Comparison of ENCODE assay signal across 31 mouse cellular contexts in genomic region chr7:105058951-105059350, GRCm38 (mm10). TPM values are rescaled to one million over a fixed set of nuclear protein-coding genes. Genes with fewer than 3 reads are reported as not detected.
A peak's percentile ranks its signal among the peaks of the same experiment; 100 is the strongest.
DNase-seq lines count a peak whose midpoint lies in the region; ATAC-seq and TF ChIP-seq lines count a peak whose summit lies in the region.
"Had no signal": no experiment of that assay in that cellular context is flagged by ENCODE, and none has a peak within 500 bp of the region (broad histone marks: within the 10 kb centered on the region; RNA-seq: fewer than 3 reads in every experiment).

No protein-coding gene starts in this region.

- peak; percentile 8 for DNase-seq in midbrain, postnatal 0 days (ENCODE audit: low spot score)
- no peak for DNase-seq in midbrain, embryonic 11.5 days (ENCODE audit: low spot score, missing footprints)
- peak; percentile 1 for DNase-seq in MEL (ENCODE audit: low read depth, low spot score)
- DNase-seq in stomach, postnatal 0 days (ENCODE audit: low spot score), result no peak
- DNase-seq: adrenal gland, adult 8-10 months; cerebellum, adult 8-10 months; cerebellum, postnatal 36 days; gastrocnemius, adult 2 months; kidney, adult 18-20 months; layer of hippocampus, postnatal 36 days; lung, adult 18-20 months; lung, postnatal 14 days had no signal

- no peaks in the 10 kb centered on the region for H3K36me3 ChIP-seq in intestine, postnatal 0 days (ENCODE audit: control insufficient read depth, insufficient read depth)
- H3K36me3 ChIP-seq in intestine, embryonic 15.5 days, result no peaks in the 10 kb centered on the region
- no peaks in the 10 kb centered on the region for H3K36me3 ChIP-seq in midbrain, postnatal 0 days (ENCODE audit: insufficient read depth, low read length)
- no peaks in the 10 kb centered on the region for H3K36me3 ChIP-seq in midbrain, embryonic 11.5 days (ENCODE audit: control insufficient read depth, insufficient read depth, low read length)
- no peaks in the 10 kb centered on the region for H3K36me3 ChIP-seq in MEL (ENCODE audit: control insufficient read depth in 1 of 2, insufficient read depth in 2 of 2, low read length in 2 of 2)
- H3K36me3 ChIP-seq in stomach, postnatal 0 days (ENCODE audit: control insufficient read depth, insufficient read depth, low read length), result no peaks in the 10 kb centered on the region
- H3K36me3 ChIP-seq: embryonic facial prominence, embryonic 15.5 days; heart, embryonic 10.5 days; limb, embryonic 13.5 days; liver, embryonic 12.5 days had no signal

- no peak overlapping the region for H3K4me3 ChIP-seq in intestine, postnatal 0 days (ENCODE audit: low read depth, low read length)
- H3K4me3 ChIP-seq in intestine, embryonic 15.5 days (replicated peaks), result no peak overlapping the region
- H3K4me3 ChIP-seq in midbrain, postnatal 0 days (ENCODE audit: low read depth, low read length), result no peak overlapping the region
- no peak overlapping the region for H3K4me3 ChIP-seq in midbrain, embryonic 11.5 days (ENCODE audit: low read depth, low read length)
- no peak overlapping the region for H3K4me3 ChIP-seq in MEL (ENCODE audit: control insufficient read depth in 1 of 2, insufficient read depth in 1 of 2, low read depth in 2 of 2, low read length in 2 of 2)
- no peak overlapping the region for H3K4me3 ChIP-seq in stomach, postnatal 0 days (ENCODE audit: low read depth, low read length)
- H3K4me3 ChIP-seq: embryonic facial prominence, embryonic 15.5 days; gastrocnemius, adult 2 months; heart, embryonic 10.5 days; limb, embryonic 13.5 days; liver, embryonic 12.5 days; megakaryocyte, embryonic 14.5 days had no signal

- no peaks in the 10 kb centered on the region for H3K4me1 ChIP-seq in intestine, postnatal 0 days (replicated peaks; ENCODE audit: control insufficient read depth, insufficient read depth, low read length)
- no peaks in the 10 kb centered on the region for H3K4me1 ChIP-seq in intestine, embryonic 15.5 days (replicated peaks)
- H3K4me1 ChIP-seq in midbrain, postnatal 0 days (ENCODE audit: insufficient read depth, low read length), result no peaks in the 10 kb centered on the region
- no peaks in the 10 kb centered on the region for H3K4me1 ChIP-seq in midbrain, embryonic 11.5 days (ENCODE audit: control insufficient read depth, insufficient read depth, low read length)
- H3K4me1 ChIP-seq in MEL (ENCODE audit: control insufficient read depth in 1 of 2, insufficient read depth in 2 of 2, low read length in 2 of 2), result no peaks in the 10 kb centered on the region
- no peaks in the 10 kb centered on the region for H3K4me1 ChIP-seq in stomach, postnatal 0 days (replicated peaks; ENCODE audit: control insufficient read depth, insufficient read depth)
- H3K4me1 ChIP-seq: embryonic facial prominence, embryonic 15.5 days; heart, embryonic 10.5 days; limb, embryonic 13.5 days; liver, embryonic 12.5 days; megakaryocyte, embryonic 14.5 days had no signal

- no peak for TF ChIP-seq POLR2A in MEL (IDR thresholded peaks at IDR 0.05; ENCODE audit: control insufficient read depth in 1 of 2, insufficient read depth in 1 of 2, low read depth in 1 of 2, low read length in 2 of 2, poor library complexity in 1 of 2)

- TF ChIP-seq CTCF in intestine, postnatal 0 days (IDR thresholded peaks at IDR 0.05; ENCODE audit: low read depth), result 0 out of 2 replicates have a peak, but pooled peaks have one; percentile 7
- TF ChIP-seq CTCF in midbrain, postnatal 0 days (IDR thresholded peaks at IDR 0.05), result peak; percentile 62
- no peak for TF ChIP-seq CTCF in MEL (IDR thresholded peaks at IDR 0.05 in 2 of 3, conservative IDR thresholded peaks at IDR 0.05 in 1 of 3; ENCODE audit: control insufficient read depth in 1 of 3, insufficient read depth in 1 of 3, low read depth in 2 of 3, low read length in 3 of 3, poor library complexity in 1 of 3, severe bottlenecking in 1 of 3)
- TF ChIP-seq CTCF in stomach, postnatal 0 days (IDR thresholded peaks at IDR 0.05; ENCODE audit: low read depth), result peak; percentile 27; the same call in 1 of the 2 replicates

- H3K9ac ChIP-seq in intestine, postnatal 0 days (ENCODE audit: low read depth, low read length), result no peak overlapping the region
- no peak overlapping the region for H3K9ac ChIP-seq in intestine, embryonic 15.5 days
- no peak overlapping the region for H3K9ac ChIP-seq in midbrain, postnatal 0 days (replicated peaks; ENCODE audit: low read length, poor library complexity, severe bottlenecking)
- H3K9ac ChIP-seq in midbrain, embryonic 11.5 days (ENCODE audit: low read length), result no peak overlapping the region
- H3K9ac ChIP-seq in MEL (ENCODE audit: control insufficient read depth, low read depth, low read length, poor library complexity, severe bottlenecking), result no peak overlapping the region
- H3K9ac ChIP-seq in stomach, postnatal 0 days (ENCODE audit: low read length), result no peak overlapping the region
- H3K9ac ChIP-seq: embryonic facial prominence, embryonic 15.5 days; limb, embryonic 13.5 days; liver, embryonic 12.5 days had no signal

- TF ChIP-seq EP300 in MEL (IDR thresholded peaks at IDR 0.05; ENCODE audit: low read depth in 1 of 2, low read length in 2 of 2), result no peak
- no peak for TF ChIP-seq EP300 in stomach, postnatal 0 days (optimal IDR thresholded peaks at IDR 0.05)

- no peak for TF ChIP-seq RAD21 in MEL (IDR thresholded peaks at IDR 0.05; ENCODE audit: low read depth, low read length)

- no peak overlapping the region for H3K4me2 ChIP-seq in intestine, postnatal 0 days (replicated peaks; ENCODE audit: low read depth)
- H3K4me2 ChIP-seq in intestine, embryonic 15.5 days (replicated peaks), result no peak overlapping the region
- H3K4me2 ChIP-seq in midbrain, postnatal 0 days (ENCODE audit: low read depth, low read length, poor library complexity, severe bottlenecking), result no peak overlapping the region
- H3K4me2 ChIP-seq in midbrain, embryonic 11.5 days, result no peak overlapping the region
- H3K4me2 ChIP-seq in stomach, postnatal 0 days (replicated peaks; ENCODE audit: low read depth), result no peak overlapping the region
- H3K4me2 ChIP-seq: embryonic facial prominence, embryonic 15.5 days; limb, embryonic 13.5 days; liver, embryonic 12.5 days had no signal

- no peak for ATAC-seq in intestine, postnatal 0 days
- no peak for ATAC-seq in intestine, embryonic 15.5 days
- no peak for ATAC-seq in midbrain, postnatal 0 days (ENCODE audit: low FRiP score)
- no peak for ATAC-seq in midbrain, embryonic 11.5 days (ENCODE audit: low FRiP score)
- ATAC-seq in stomach, postnatal 0 days (ENCODE audit: low FRiP score, low TSS enrichment), result no peak
- ATAC-seq in erythroid progenitor cell, adult 5-6 weeks (replicated peaks; ENCODE audit: low FRiP score, poor library complexity, severe bottlenecking), result no peak
- ATAC-seq: hindbrain, embryonic 16.5 days; liver, embryonic 12.5 days; midbrain, embryonic 16.5 days had no signal

- no peaks in the 10 kb centered on the region for H3K79me2 ChIP-seq in MEL (ENCODE audit: control insufficient read depth, insufficient read depth, low read length, poor library complexity)

- H3K9me3 ChIP-seq in intestine, postnatal 0 days (ENCODE audit: control insufficient read depth), result no peaks in the 10 kb centered on the region
- no peaks in the 10 kb centered on the region for H3K9me3 ChIP-seq in intestine, embryonic 15.5 days
- no peaks in the 10 kb centered on the region for H3K9me3 ChIP-seq in midbrain, postnatal 0 days (ENCODE audit: low read length)
- H3K9me3 ChIP-seq in midbrain, embryonic 11.5 days (ENCODE audit: control insufficient read depth, low read length), result no peaks in the 10 kb centered on the region
- H3K9me3 ChIP-seq in MEL (replicated peaks; ENCODE audit: insufficient read depth, low read length), result no peaks in the 10 kb centered on the region
- H3K9me3 ChIP-seq in stomach, postnatal 0 days (ENCODE audit: control insufficient read depth, low read length), result no peaks in the 10 kb centered on the region
- H3K9me3 ChIP-seq: embryonic facial prominence, embryonic 15.5 days; heart, embryonic 10.5 days; limb, embryonic 13.5 days; liver, embryonic 12.5 days had no signal

- no peaks in the 10 kb centered on the region for H3K27me3 ChIP-seq in intestine, postnatal 0 days (replicated peaks; ENCODE audit: control insufficient read depth, insufficient read depth, low read length)
- no peaks in the 10 kb centered on the region for H3K27me3 ChIP-seq in intestine, embryonic 15.5 days (replicated peaks)
- no peaks in the 10 kb centered on the region for H3K27me3 ChIP-seq in midbrain, postnatal 0 days (ENCODE audit: insufficient read depth, low read length)
- no peaks in the 10 kb centered on the region for H3K27me3 ChIP-seq in midbrain, embryonic 11.5 days (ENCODE audit: control insufficient read depth, insufficient read depth, low read length)
- H3K27me3 ChIP-seq in MEL (ENCODE audit: control insufficient read depth in 1 of 2, insufficient read depth in 2 of 2, low read length in 2 of 2), result no peaks in the 10 kb centered on the region
- H3K27me3 ChIP-seq in stomach, postnatal 0 days (ENCODE audit: control insufficient read depth, insufficient read depth, low read length), result no peaks in the 10 kb centered on the region
- H3K27me3 ChIP-seq: embryonic facial prominence, embryonic 15.5 days; limb, embryonic 13.5 days; liver, embryonic 12.5 days; megakaryocyte, embryonic 14.5 days had no signal

- no peak overlapping the region for H3K27ac ChIP-seq in intestine, postnatal 0 days (ENCODE audit: low read depth, low read length)
- H3K27ac ChIP-seq in intestine, embryonic 15.5 days, result no peak overlapping the region
- H3K27ac ChIP-seq in midbrain, postnatal 0 days (ENCODE audit: low read depth, low read length), result no peak overlapping the region
- no peak overlapping the region for H3K27ac ChIP-seq in midbrain, embryonic 11.5 days (ENCODE audit: low read depth, low read length)
- no peak overlapping the region for H3K27ac ChIP-seq in MEL (ENCODE audit: control insufficient read depth, low read depth, low read length)
- no peak overlapping the region for H3K27ac ChIP-seq in stomach, postnatal 0 days (replicated peaks)
- H3K27ac ChIP-seq: embryonic facial prominence, embryonic 15.5 days; gastrocnemius, adult 2 months; heart, embryonic 10.5 days; limb, embryonic 13.5 days; liver, embryonic 12.5 days had no signal

RNA-seq across cellular contexts. Expression of gene Olfr678, which starts 5.3 kb away (rescaled TPM):
- polyA plus RNA-seq in intestine, postnatal 0 days (2015; fragmentation: Nextera tagmentation; extraction: Ambion mirVana), result not detected in 2 replicates
- polyA plus RNA-seq in intestine, embryonic 15.5 days (2015; fragmentation: Nextera tagmentation; extraction: Ambion mirVana), result not detected in 2 replicates
- not detected in 2 replicates for total RNA-seq in midbrain, postnatal 0 days (2014; rRNA removed)
- not detected in 2 replicates for polyA plus RNA-seq in midbrain, postnatal 0 days (2015; fragmentation: Nextera tagmentation; extraction: Ambion mirVana)
- polyA plus RNA-seq in midbrain, embryonic 11.5 days (2014; fragmentation: Nextera tagmentation; extraction: Ambion mirVana), result not detected in 2 replicates
- total RNA-seq in MEL (2012; rRNA removed), result not detected in 2 replicates
- polyA plus RNA-seq in MEL (2012; ENCODE audit: insufficient read depth in 1 of 2, insufficient read length in 2 of 2, low read depth in 1 of 2, low replicate concordance in 2 of 2, missing spikeins in 1 of 2), result not detected
- polyA plus RNA-seq in stomach, postnatal 0 days (2015; fragmentation: Nextera tagmentation; extraction: Ambion mirVana), result not detected in 2 replicates
- total RNA-seq in erythroid progenitor cell, adult 5-6 weeks (2015; ENCODE audit: low replicate concordance), result not detected in 2 replicates
- not detected in 2 replicates for total RNA-seq in erythroid progenitor cell, adult 5-6 weeks (2017; ENCODE audit: low replicate concordance)
- total RNA-seq: adrenal gland, adult 8-10 months; ES-E14; gastrocnemius, adult 2 months; hematopoietic stem cell, adult 5-6 weeks; layer of hippocampus, postnatal 36 days; left cerebral cortex, postnatal 25 days had no signal
- polyA plus RNA-seq: embryonic facial prominence, embryonic 15.5 days; frontal cortex, adult 2 months; gonadal fat pad, adult 2 months; heart, embryonic 10.5 days; heart, embryonic 16.5 days; hindbrain, embryonic 16.5 days; kidney, embryonic 16.5 days; limb, embryonic 13.5 days; liver, embryonic 12.5 days; midbrain, embryonic 16.5 days; neural tube, embryonic 14.5 days; thymus, postnatal 0 days had no signal

RNA-seq across cellular contexts. Expression of gene Olfr677, which starts 7.8 kb away (rescaled TPM):
- polyA plus RNA-seq in intestine, postnatal 0 days (2015; fragmentation: Nextera tagmentation; extraction: Ambion mirVana), result not detected in 2 replicates
- polyA plus RNA-seq in intestine, embryonic 15.5 days (2015; fragmentation: Nextera tagmentation; extraction: Ambion mirVana), result not detected in 2 replicates
- not detected in 2 replicates for total RNA-seq in midbrain, postnatal 0 days (2014; rRNA removed)
- not detected in 2 replicates for polyA plus RNA-seq in midbrain, postnatal 0 days (2015; fragmentation: Nextera tagmentation; extraction: Ambion mirVana)
- polyA plus RNA-seq in midbrain, embryonic 11.5 days (2014; fragmentation: Nextera tagmentation; extraction: Ambion mirVana), result not detected in 2 replicates
- total RNA-seq in MEL (2012; rRNA removed), result not detected in 2 replicates
- not detected for polyA plus RNA-seq in MEL (2012; ENCODE audit: insufficient read depth in 1 of 2, insufficient read length in 2 of 2, low read depth in 1 of 2, low replicate concordance in 2 of 2, missing spikeins in 1 of 2)
- polyA plus RNA-seq in stomach, postnatal 0 days (2015; fragmentation: Nextera tagmentation; extraction: Ambion mirVana), result not detected in 2 replicates
- not detected in 2 replicates for total RNA-seq in erythroid progenitor cell, adult 5-6 weeks (2015; ENCODE audit: low replicate concordance)
- total RNA-seq in erythroid progenitor cell, adult 5-6 weeks (2017; ENCODE audit: low replicate concordance), result not detected in 2 replicates
- total RNA-seq: adrenal gland, adult 8-10 months; ES-E14; gastrocnemius, adult 2 months; hematopoietic stem cell, adult 5-6 weeks; layer of hippocampus, postnatal 36 days; left cerebral cortex, postnatal 25 days had no signal
- polyA plus RNA-seq: frontal cortex, adult 2 months; gonadal fat pad, adult 2 months; heart, embryonic 10.5 days; heart, embryonic 16.5 days; hindbrain, embryonic 16.5 days; kidney, embryonic 16.5 days; limb, embryonic 13.5 days; liver, embryonic 12.5 days; midbrain, embryonic 16.5 days; neural tube, embryonic 14.5 days; thymus, postnatal 0 days had no signal

RNA-seq across cellular contexts. Expression of gene Olfr679, which starts 22.1 kb away (rescaled TPM):
- not detected in 2 replicates for polyA plus RNA-seq in intestine, postnatal 0 days (2015; fragmentation: Nextera tagmentation; extraction: Ambion mirVana)
- not detected in 2 replicates for polyA plus RNA-seq in intestine, embryonic 15.5 days (2015; fragmentation: Nextera tagmentation; extraction: Ambion mirVana)
- total RNA-seq in midbrain, postnatal 0 days (2014; rRNA removed), result not detected in 2 replicates
- polyA plus RNA-seq in midbrain, postnatal 0 days (2015; fragmentation: Nextera tagmentation; extraction: Ambion mirVana), result not detected in 2 replicates
- polyA plus RNA-seq in midbrain, embryonic 11.5 days (2014; fragmentation: Nextera tagmentation; extraction: Ambion mirVana), result not detected in 2 replicates
- not detected in 2 replicates for total RNA-seq in MEL (2012; rRNA removed)
- polyA plus RNA-seq in MEL (2012; ENCODE audit: insufficient read depth in 1 of 2, insufficient read length in 2 of 2, low read depth in 1 of 2, low replicate concordance in 2 of 2, missing spikeins in 1 of 2), result not detected
- not detected in 2 replicates for polyA plus RNA-seq in stomach, postnatal 0 days (2015; fragmentation: Nextera tagmentation; extraction: Ambion mirVana)
- total RNA-seq in erythroid progenitor cell, adult 5-6 weeks (2015; ENCODE audit: low replicate concordance), result not detected in 2 replicates
- not detected in 2 replicates for total RNA-seq in erythroid progenitor cell, adult 5-6 weeks (2017; ENCODE audit: low replicate concordance)
- total RNA-seq: adrenal gland, adult 8-10 months; ES-E14; gastrocnemius, adult 2 months; hematopoietic stem cell, adult 5-6 weeks; layer of hippocampus, postnatal 36 days; left cerebral cortex, postnatal 25 days had no signal
- polyA plus RNA-seq: frontal cortex, adult 2 months; gonadal fat pad, adult 2 months; heart, embryonic 10.5 days; heart, embryonic 16.5 days; hindbrain, embryonic 16.5 days; kidney, embryonic 16.5 days; limb, embryonic 13.5 days; liver, embryonic 12.5 days; midbrain, embryonic 16.5 days; neural tube, embryonic 14.5 days; thymus, postnatal 0 days had no signal

RNA-seq across cellular contexts. Expression of gene Olfr676, which starts 26.5 kb away (rescaled TPM):
- polyA plus RNA-seq in intestine, postnatal 0 days (2015; fragmentation: Nextera tagmentation; extraction: Ambion mirVana), result not detected in 2 replicates
- not detected in 2 replicates for polyA plus RNA-seq in intestine, embryonic 15.5 days (2015; fragmentation: Nextera tagmentation; extraction: Ambion mirVana)
- total RNA-seq in midbrain, postnatal 0 days (2014; rRNA removed), result not detected in 2 replicates
- polyA plus RNA-seq in midbrain, postnatal 0 days (2015; fragmentation: Nextera tagmentation; extraction: Ambion mirVana), result not detected in 2 replicates
- not detected in 2 replicates for polyA plus RNA-seq in midbrain, embryonic 11.5 days (2014; fragmentation: Nextera tagmentation; extraction: Ambion mirVana)
- total RNA-seq in MEL (2012; rRNA removed), result not detected in 2 replicates
- polyA plus RNA-seq in MEL (2012; ENCODE audit: insufficient read depth in 1 of 2, insufficient read length in 2 of 2, low read depth in 1 of 2, low replicate concordance in 2 of 2, missing spikeins in 1 of 2), result not detected
- not detected in 2 replicates for polyA plus RNA-seq in stomach, postnatal 0 days (2015; fragmentation: Nextera tagmentation; extraction: Ambion mirVana)
- not detected in 2 replicates for total RNA-seq in erythroid progenitor cell, adult 5-6 weeks (2015; ENCODE audit: low replicate concordance)
- total RNA-seq in erythroid progenitor cell, adult 5-6 weeks (2017; ENCODE audit: low replicate concordance), result not detected in 2 replicates
- total RNA-seq: adrenal gland, adult 8-10 months; ES-E14; gastrocnemius, adult 2 months; hematopoietic stem cell, adult 5-6 weeks; layer of hippocampus, postnatal 36 days; left cerebral cortex, postnatal 25 days had no signal
- polyA plus RNA-seq: embryonic facial prominence, embryonic 15.5 days; frontal cortex, adult 2 months; gonadal fat pad, adult 2 months; heart, embryonic 10.5 days; heart, embryonic 16.5 days; hindbrain, embryonic 16.5 days; kidney, embryonic 16.5 days; limb, embryonic 13.5 days; liver, embryonic 12.5 days; midbrain, embryonic 16.5 days; neural tube, embryonic 14.5 days; thymus, postnatal 0 days had no signal

RNA-seq across cellular contexts. Expression of gene Olfr675, which starts 30.7 kb away (rescaled TPM):
- not detected in 2 replicates for polyA plus RNA-seq in intestine, postnatal 0 days (2015; fragmentation: Nextera tagmentation; extraction: Ambion mirVana)
- polyA plus RNA-seq in intestine, embryonic 15.5 days (2015; fragmentation: Nextera tagmentation; extraction: Ambion mirVana), result not detected in 2 replicates
- not detected in 2 replicates for total RNA-seq in midbrain, postnatal 0 days (2014; rRNA removed)
- polyA plus RNA-seq in midbrain, postnatal 0 days (2015; fragmentation: Nextera tagmentation; extraction: Ambion mirVana), result not detected in 2 replicates
- polyA plus RNA-seq in midbrain, embryonic 11.5 days (2014; fragmentation: Nextera tagmentation; extraction: Ambion mirVana), result not detected in 2 replicates
- not detected in 2 replicates for total RNA-seq in MEL (2012; rRNA removed)
- polyA plus RNA-seq in MEL (2012; ENCODE audit: insufficient read depth in 1 of 2, insufficient read length in 2 of 2, low read depth in 1 of 2, low replicate concordance in 2 of 2, missing spikeins in 1 of 2), result not detected
- polyA plus RNA-seq in stomach, postnatal 0 days (2015; fragmentation: Nextera tagmentation; extraction: Ambion mirVana), result not detected in 2 replicates
- total RNA-seq in erythroid progenitor cell, adult 5-6 weeks (2015; ENCODE audit: low replicate concordance), result not detected in 2 replicates
- not detected in 2 replicates for total RNA-seq in erythroid progenitor cell, adult 5-6 weeks (2017; ENCODE audit: low replicate concordance)
- total RNA-seq: adrenal gland, adult 8-10 months; ES-E14; gastrocnemius, adult 2 months; hematopoietic stem cell, adult 5-6 weeks; layer of hippocampus, postnatal 36 days; left cerebral cortex, postnatal 25 days had no signal
- polyA plus RNA-seq: embryonic facial prominence, embryonic 15.5 days; frontal cortex, adult 2 months; gonadal fat pad, adult 2 months; heart, embryonic 10.5 days; heart, embryonic 16.5 days; hindbrain, embryonic 16.5 days; kidney, embryonic 16.5 days; limb, embryonic 13.5 days; liver, embryonic 12.5 days; midbrain, embryonic 16.5 days; neural tube, embryonic 14.5 days; thymus, postnatal 0 days had no signal

Comparison
In these comparisons a context has a peak if more than half of its experiments do, and no peak if none do; other contexts are left out.
1. DNase-seq: peak in midbrain, postnatal 0 days (single experiment) and MEL (single experiment); none in midbrain, embryonic 11.5 days (single experiment) and stomach, postnatal 0 days (single experiment).
2. CTCF ChIP-seq: peak in intestine, postnatal 0 days (single experiment), midbrain, postnatal 0 days (single experiment) and stomach, postnatal 0 days (single experiment); none in MEL (0 of 3).